Mouse (Mus musculus) thymus, adult 2 months (tissue): ENCODE data around the gene AC141477.1.
A peak's percentile ranks its signal among the peaks of the same experiment; 100 is the strongest.

Experiments used
- CTCF ChIP-seq: fragments of 200-500 bp; IDR thresholded peaks from 2 replicates; pipeline ENCODE4 v1.5.1; 2012; ENCODE audit warnings: mild to moderate bottlenecking, control low read depth, low read length, moderate library complexity, borderline replicate concordance; ENCODE audit not compliant: control insufficient read depth, poor library complexity, insufficient read depth; ENCODE audit errors: extremely low read depth
- POLR2A ChIP-seq: fragments of 200-500 bp; IDR thresholded peaks from 2 replicates; pipeline ENCODE4 v1.6.1; 2012; ENCODE audit warnings: mild to moderate bottlenecking, low read length, control low read depth, moderate library complexity; ENCODE audit not compliant: control insufficient read depth, poor library complexity, insufficient read depth; ENCODE audit errors: extremely low read depth

- TF ChIP-seq POLR2A = peak; percentile 80
- peak; percentile 79; the same call in 1 of the 2 replicates for TF ChIP-seq CTCF
Observed at GRCm38 (mm10) chr10:76468203-76469162, 28.2 kb upstream of the AC141477.1 start, which contains the start of the genes Mcm3ap and Ybey.
